Mouse (Mus musculus): ENCODE results near the gene Mastl. TPM values are rescaled to one million over a fixed set of nuclear protein-coding genes. Genes with fewer than 3 reads are reported as not detected.

Mastl gene
- total RNA-seq, 2 experiments from 2014 or later = 2.5 to 3.3 TPM

Other genes starting within 250 kb of the Mastl start
- gene Abi1, start 115.8 kb downstream of the Mastl start, total RNA-seq (2021) = 10 to 100 TPM; 28.6 to 34.7 TPM
- gene Acbd5, start 87.9 kb downstream of the Mastl start, total RNA-seq (2021) = 10 to 100 TPM; 34.7 to 36.4 TPM
- 10 to 100 TPM; 64.0 to 66.5 TPM for gene Yme1l1, start 345 bp upstream of the Mastl start, total RNA-seq (2021)
- gene 4931423N10Rik, start 51.5 kb upstream of the Mastl start, total RNA-seq (2021) = under 1 TPM in 1 of 2 experiments, not detected in 1; 0.12 TPM
- not detected for gene Nxph2, start 165.2 kb upstream of the Mastl start, total RNA-seq (2021)

Measured in gastrocnemius, postnatal 10 days (tissue).